Mouse (Mus musculus) c-Kit-positive CD71-positive TER-119-negative erythroid progenitor cells, embryonic 14.5 days (primary cell): ENCODE data around the gene Cxxc4.
"Not testable (repeated sequence)": the region's sequence is repeated elsewhere in the genome, so short reads cannot be mapped to it uniquely, and the experiment has no call there.

ENCODE experiments used
- DNase-seq: peaks from one replicate; pipeline ENCODE4 v3.0.0-alpha.2; 2013; ENCODE audit warnings: low read depth

Cxxc4 gene

GRCm38 (mm10) chr3:134236414-134237112, at the start of gene Cxxc4:
Cxxc4 (plus strand) TSS chr3:134236484.
- no peak for DNase-seq

GRCm38 (mm10) chr3:134188979-134189946, 47.0 kb upstream of the Cxxc4 start:
- DNase-seq: no peak

- DNase-seq: no peak
Measured at GRCm38 (mm10) chr3:134190046-134190445, 46.2 kb upstream of the Cxxc4 start.

- no peak for DNase-seq
Measured at GRCm38 (mm10) chr3:134199892-134200291, 36.4 kb upstream of the Cxxc4 start.

GRCm38 (mm10) chr3:134206624-134207023, 29.7 kb upstream of the Cxxc4 start:
- no peak for DNase-seq

GRCm38 (mm10) chr3:134210950-134211349, 25.3 kb upstream of the Cxxc4 start:
- DNase-seq: no peak

- DNase-seq: not testable (repeated sequence)
Measured at GRCm38 (mm10) chr3:134219881-134220280, 16.4 kb upstream of the Cxxc4 start.

GRCm38 (mm10) chr3:134221002-134221401, 15.3 kb upstream of the Cxxc4 start:
- no peak for DNase-seq

GRCm38 (mm10) chr3:134222593-134222992, 13.7 kb upstream of the Cxxc4 start:
- DNase-seq: no peak

- no peak for DNase-seq
Measured at GRCm38 (mm10) chr3:134223956-134224355, 12.3 kb upstream of the Cxxc4 start.

GRCm38 (mm10) chr3:134225928-134226327, 10.4 kb upstream of the Cxxc4 start:
- DNase-seq: no peak

- no peak for DNase-seq
Measured at GRCm38 (mm10) chr3:134232753-134233152, 3.5 kb upstream of the Cxxc4 start.

GRCm38 (mm10) chr3:134235491-134236413, 532 bp upstream of the Cxxc4 start:
- no peak for DNase-seq

- no peak for DNase-seq
Measured at GRCm38 (mm10) chr3:134237113-134237805, 975 bp downstream of the Cxxc4 start.

- DNase-seq: no peak
Measured at GRCm38 (mm10) chr3:134238621-134239310, 2.5 kb downstream of the Cxxc4 start.

- no peak for DNase-seq
Measured at GRCm38 (mm10) chr3:134239321-134239970, 3.2 kb downstream of the Cxxc4 start.

- DNase-seq: no peak
Measured at GRCm38 (mm10) chr3:134239971-134240717, 3.9 kb downstream of the Cxxc4 start.

- no peak for DNase-seq
Measured at GRCm38 (mm10) chr3:134240718-134241025, 4.4 kb downstream of the Cxxc4 start.

- no peak for DNase-seq
Measured at GRCm38 (mm10) chr3:134243168-134243849, 7.0 kb downstream of the Cxxc4 start.
